Mouse (Mus musculus) heart, embryonic 16.5 days (tissue): ENCODE results near the gene Gm12248. TPM values are rescaled to one million over a fixed set of nuclear protein-coding genes. Genes with fewer than 3 reads are reported as not detected.

Experiments
- ATAC-seq: fragments of 200-750 bp; cut with Nextera tagmentation; replicated peaks from 2 replicates; pipeline ENCODE4 v1.8.0; 2017; ENCODE audit warnings: moderate number of reproducible peaks; ENCODE audit not compliant: insufficient read depth, low FRiP score; ENCODE audit errors: extremely low read depth
- H3K27ac ChIP-seq: fragments of 300-500 bp; sonication (generic); 2 replicates; pipeline ENCODE4 v1.5.1; 2014; ENCODE audit warnings: mild to moderate bottlenecking, low read length, control low read depth, moderate library complexity
- H3K27me3 ChIP-seq: fragments of 300-500 bp; sonication (generic); 2 replicates; pipeline ENCODE4 v1.6.1; 2014; ENCODE audit warnings: low read length, mixed read lengths; ENCODE audit not compliant: control insufficient read depth, insufficient read depth
- H3K36me3 ChIP-seq: fragments of 300-500 bp; sonication (generic); 2 replicates; pipeline ENCODE4 v1.6.1; 2014; ENCODE audit not compliant: control insufficient read depth, insufficient read depth
- H3K4me1 ChIP-seq: fragments of 300-500 bp; sonication (generic); 2 replicates; pipeline ENCODE4 v1.6.1; 2014; ENCODE audit warnings: low read length, mixed read lengths; ENCODE audit not compliant: control insufficient read depth, insufficient read depth
- H3K4me2 ChIP-seq: fragments of 300-500 bp; sonication (generic); 2 replicates; pipeline ENCODE4 v1.6.1; 2014; ENCODE audit warnings: low read depth, mild to moderate bottlenecking, control low read depth, low read length
- H3K4me3 ChIP-seq: fragments of 300-500 bp; sonication (generic); 2 replicates; pipeline ENCODE4 v1.5.1; 2014; ENCODE audit warnings: mild to moderate bottlenecking, control low read depth, low read length
- H3K9ac ChIP-seq: fragments of 300-500 bp; sonication (generic); 2 replicates; pipeline ENCODE4 v1.6.1; 2014; ENCODE audit warnings: low read length, control low read depth
- H3K9me3 ChIP-seq: fragments of 300-500 bp; sonication (generic); replicated peaks from 2 replicates; pipeline ENCODE4 v1.6.1; 2016; ENCODE audit warnings: low read length; ENCODE audit not compliant: control insufficient read depth
- WGBS: fragments of 180-500 bp; shearing (Covaris S2); extraction: QIAGEN DNeasy Blood & Tissue Kit; methylation state at CpG from one replicate; pipeline ENCODE4 v1.1.7; 2014; 5-methylcytosine and 5-hydroxymethylcytosine counted together
- polyA plus RNA-seq: library from polyadenylated mRNA; unstranded; fragments of >200 nt; fragmentation: Nextera tagmentation; extraction: Ambion mirVana; gene quantifications from 2 replicates; pipeline ENCODE4 v1.2.1, GENCODE M21; 2015

Gm12248 gene
- polyA plus RNA-seq, 1 experiment from 2014 or later = not detected

DNA sequence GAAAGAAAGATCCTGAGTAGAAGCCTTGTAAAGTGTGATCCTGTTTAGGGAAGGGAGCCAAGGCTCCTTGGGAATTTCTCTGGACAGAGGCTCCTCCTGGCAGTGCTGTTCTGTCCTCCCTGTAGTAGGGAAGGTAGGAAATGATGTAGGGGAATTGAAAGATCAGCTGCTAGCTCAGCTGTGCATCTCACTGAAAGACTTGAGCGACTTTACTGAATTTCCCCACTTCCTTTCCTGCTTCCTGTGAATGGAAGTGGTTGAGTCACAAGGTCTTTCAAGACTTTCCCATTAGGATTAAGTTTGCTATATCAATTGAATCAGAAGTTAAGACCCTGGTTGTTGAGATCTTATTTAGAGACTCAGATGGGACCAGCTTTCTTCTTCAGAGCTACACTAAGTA, 71.8 kb downstream of the Gm12248 start:
- Histone ChIP-seq H3K4me1 (peaks cover 75% of the 10 kb centered on the region), H3K27ac (peak overlapping the region; percentile 25), H3K4me3 (no peak overlapping the region), H3K9me3 (no peaks in the 10 kb centered on the region), H3K4me2 (peak overlapping the region; percentile 20), H3K27me3 (no peaks in the 10 kb centered on the region), H3K36me3 (no peaks in the 10 kb centered on the region), H3K9ac (0 out of 2 replicates have a peak overlapping the region, but pooled peaks have one; percentile 25)
- 23% methylated on average over 1 of the region's 1 CpGs for WGBS
- ATAC-seq = 0 out of 2 replicates have a peak, but pooled peaks have one; percentile 14

DNA sequence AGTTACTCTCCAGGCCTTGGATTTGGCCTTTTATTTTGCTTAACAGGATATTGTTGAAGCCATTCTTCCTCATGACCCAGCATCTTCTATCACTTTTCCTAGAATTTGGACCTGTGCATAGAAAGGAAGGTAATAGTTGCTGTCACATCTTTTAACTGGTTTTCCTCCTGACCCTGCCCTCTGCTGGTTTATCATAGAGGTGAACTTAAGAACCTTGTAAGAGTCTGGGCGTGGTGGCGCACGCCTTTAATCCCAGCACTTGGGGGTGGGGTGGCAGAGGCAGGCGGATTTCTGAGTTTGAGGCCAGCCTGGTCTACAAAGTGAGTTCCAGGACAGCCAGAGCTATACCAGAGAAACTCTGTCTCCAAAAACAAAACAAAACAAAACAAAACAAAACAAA, 74.2 kb downstream of the Gm12248 start:
- 78% methylated on average over 4 of the region's 4 CpGs for WGBS

DNA sequence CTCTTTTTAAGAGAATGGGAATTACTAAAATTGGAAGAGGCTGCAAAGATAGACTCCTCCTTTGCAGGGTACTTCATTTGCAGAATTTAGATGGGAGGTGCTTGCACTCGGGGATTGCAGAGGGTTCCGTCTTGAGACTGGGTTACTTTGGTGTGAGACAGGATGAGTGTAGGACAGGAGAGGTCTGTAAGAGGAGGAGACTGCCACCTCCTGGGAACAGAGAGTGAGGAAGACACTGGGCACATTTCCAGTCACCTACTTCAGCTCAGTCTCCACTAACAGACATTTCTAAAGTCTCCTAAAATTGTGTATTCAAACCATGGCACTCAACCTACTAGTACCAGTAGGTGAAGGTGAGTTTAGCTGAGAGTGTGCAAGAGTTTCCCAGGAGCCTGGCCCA, 74.6 kb downstream of the Gm12248 start:
- Histone ChIP-seq H3K9me3 (no peaks in the 10 kb centered on the region), H3K4me2 (no peak overlapping the region), H3K36me3 (no peaks in the 10 kb centered on the region), H3K9ac (no peak overlapping the region), H3K4me3 (no peak overlapping the region), H3K27me3 (no peaks in the 10 kb centered on the region), H3K4me1 (peaks cover 60% of the 10 kb centered on the region), H3K27ac (no peak overlapping the region)
- WGBS = 31% methylated on average over 2 of the region's 2 CpGs
- no peak for ATAC-seq

More for the DNA sequence above, 74.2 kb downstream of the Gm12248 start:
- ATAC-seq = no peak
- Histone ChIP-seq H3K9me3 (no peaks in the 10 kb centered on the region), H3K36me3 (no peaks in the 10 kb centered on the region), H3K4me2 (no peak overlapping the region), H3K9ac (no peak overlapping the region), H3K4me1 (peaks cover 60% of the 10 kb centered on the region), H3K4me3 (no peak overlapping the region), H3K27ac (no peak overlapping the region), H3K27me3 (no peaks in the 10 kb centered on the region)

DNA sequence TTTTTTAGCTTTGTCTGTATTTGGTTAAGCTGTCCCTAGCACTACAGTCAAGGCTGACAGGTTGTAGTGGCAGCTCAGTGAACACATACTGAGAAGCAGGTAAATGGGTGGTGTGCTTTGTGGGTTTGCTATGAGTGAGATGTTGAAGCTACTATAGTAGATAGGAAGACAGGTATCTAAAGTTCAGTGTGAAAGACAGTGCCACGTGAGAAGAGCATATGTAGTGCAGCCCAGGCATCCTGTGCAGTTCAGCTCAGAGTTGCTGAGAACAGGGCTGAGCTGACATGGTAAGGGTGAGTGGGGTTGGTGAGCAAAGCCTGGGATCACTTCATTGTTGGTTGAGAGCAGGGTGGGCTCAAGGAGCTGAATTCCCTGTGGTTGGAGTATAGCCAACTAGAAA, 75.5 kb downstream of the Gm12248 start:
- WGBS = 47% methylated on average over 1 of the region's 1 CpGs
- ATAC-seq = 0 out of 2 replicates have a peak, but pooled peaks have one; percentile 24
- peaks cover 60% of the 10 kb centered on the region for H3K4me1 ChIP-seq
- no peaks in the 10 kb centered on the region for H3K9me3 ChIP-seq
- peak overlapping the region; percentile 68 for H3K27ac ChIP-seq
- no peak overlapping the region for H3K4me2 ChIP-seq
- H3K27me3 ChIP-seq = no peaks in the 10 kb centered on the region
- H3K9ac ChIP-seq = peak overlapping the region; percentile 36
- no peaks in the 10 kb centered on the region for H3K36me3 ChIP-seq
- H3K4me3 ChIP-seq = no peak overlapping the region

DNA sequence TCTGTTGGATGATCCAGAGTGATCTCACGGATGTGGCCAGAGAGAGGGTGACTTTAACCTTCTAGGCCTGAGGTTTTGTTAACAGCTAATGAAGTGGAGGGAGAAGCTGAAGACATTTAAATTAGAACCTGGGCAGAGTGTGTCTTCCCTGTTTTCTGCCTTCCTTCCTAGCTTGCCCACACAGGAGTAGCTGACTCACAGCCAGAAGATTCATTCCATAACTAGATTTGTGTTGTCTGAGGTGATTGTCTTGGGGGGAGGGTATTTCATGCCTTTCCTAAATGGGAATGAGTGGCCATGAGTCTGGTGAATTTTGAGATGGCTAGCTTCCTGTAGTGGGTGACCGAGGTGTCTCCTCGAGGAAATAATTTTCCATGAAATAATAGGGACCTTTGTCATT, 76.6 kb downstream of the Gm12248 start:
- no peak for ATAC-seq
- H3K27ac ChIP-seq = peak overlapping the region; percentile 68; the same call in 1 of the 2 replicates

DNA sequence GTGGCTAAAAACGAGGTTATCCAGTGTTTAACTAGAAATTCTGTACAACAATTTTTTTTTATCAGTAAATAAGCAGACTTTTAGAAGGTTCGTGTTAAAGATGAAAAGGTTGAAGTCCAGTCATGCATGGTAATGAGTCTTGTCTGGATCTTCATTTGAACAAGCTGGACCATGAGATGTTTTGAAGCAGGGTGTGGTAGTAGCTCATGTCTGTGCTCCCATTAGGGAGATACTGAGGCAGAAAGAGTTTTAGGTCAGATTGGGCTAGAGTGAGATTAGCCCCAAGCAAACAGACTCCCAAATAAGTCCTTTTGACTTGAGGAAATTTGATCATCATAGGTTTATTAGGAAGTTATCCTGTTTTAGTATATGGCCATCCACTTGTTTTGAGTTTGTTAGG, 77.6 kb downstream of the Gm12248 start:
- H3K4me2 ChIP-seq = no peak overlapping the region
- H3K27me3 ChIP-seq = no peaks in the 10 kb centered on the region
- no peak overlapping the region for H3K9ac ChIP-seq
- no peak overlapping the region for H3K4me3 ChIP-seq
- H3K36me3 ChIP-seq = no peaks in the 10 kb centered on the region
- no peak overlapping the region for H3K27ac ChIP-seq
- 71% methylated on average over 2 of the region's 2 CpGs for WGBS
- peaks cover 57% of the 10 kb centered on the region for H3K4me1 ChIP-seq
- H3K9me3 ChIP-seq = no peaks in the 10 kb centered on the region
- ATAC-seq = no peak

More for the DNA sequence above, 76.6 kb downstream of the Gm12248 start:
- H3K9me3 ChIP-seq = no peaks in the 10 kb centered on the region
- no peaks in the 10 kb centered on the region for H3K27me3 ChIP-seq
- H3K4me2 ChIP-seq = no peak overlapping the region
- H3K4me3 ChIP-seq = no peak overlapping the region
- 42% methylated on average over 3 of the region's 3 CpGs for WGBS
- H3K9ac ChIP-seq = no peak overlapping the region
- peaks cover 59% of the 10 kb centered on the region for H3K4me1 ChIP-seq
- no peaks in the 10 kb centered on the region for H3K36me3 ChIP-seq

DNA sequence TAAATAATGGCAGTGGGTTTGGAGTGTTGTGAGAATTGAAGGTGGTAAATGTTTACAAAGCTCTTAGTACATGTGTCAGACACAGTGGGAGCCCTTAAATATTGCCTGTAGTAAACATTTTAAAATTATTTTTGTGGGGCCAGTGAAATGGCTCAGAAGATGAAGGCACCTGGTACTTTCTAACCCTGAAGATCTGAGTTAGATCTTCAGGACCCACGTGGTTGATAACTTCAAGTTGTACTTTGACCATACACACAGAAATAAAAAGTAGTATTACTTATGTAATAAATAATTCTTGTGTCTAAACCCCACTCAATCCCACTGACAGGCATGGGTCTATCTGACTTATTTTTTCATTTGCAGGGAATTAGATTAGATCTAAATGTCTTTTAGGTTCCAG, 78.3 kb downstream of the Gm12248 start:
- Histone ChIP-seq H3K36me3 (no peaks in the 10 kb centered on the region), H3K27me3 (no peaks in the 10 kb centered on the region), H3K27ac (no peak overlapping the region), H3K9me3 (no peaks in the 10 kb centered on the region), H3K4me2 (no peak overlapping the region), H3K9ac (no peak overlapping the region), H3K4me1 (peaks cover 53% of the 10 kb centered on the region), H3K4me3 (no peak overlapping the region)
- WGBS = 64% methylated on average over 1 of the region's 1 CpGs
- no peak for ATAC-seq

Other genes starting within 250 kb of the Gm12248 start
- 12.1 and 12.9 TPM in 2 replicates for gene Larp1, start 84.1 kb downstream of the Gm12248 start, polyA plus RNA-seq
- gene Cnot8, start 11.0 kb upstream of the Gm12248 start, polyA plus RNA-seq = 79.9 and 91.3 TPM in 2 replicates
- gene Gemin5, start 75.4 kb upstream of the Gm12248 start, polyA plus RNA-seq = 11.5 and 12.4 TPM in 2 replicates
- gene Mrpl22, start 78.5 kb upstream of the Gm12248 start, polyA plus RNA-seq = 112 TPM in 2 replicates
- gene Igtp, start 106.4 kb upstream of the Gm12248 start, polyA plus RNA-seq = 8.2 and 12.3 TPM in 2 replicates
- gene Irgm2, start 106.5 kb upstream of the Gm12248 start, polyA plus RNA-seq = 4.2 and 6.4 TPM in 2 replicates
- 0.08 TPM in 1 of 2 replicates, not detected in the other for gene 4930438A08Rik, start 181.7 kb upstream of the Gm12248 start, polyA plus RNA-seq
- 15.0 and 16.6 TPM in 2 replicates for gene Zfp692, start 213.9 kb upstream of the Gm12248 start, polyA plus RNA-seq
- 38.8 and 40.5 TPM in 2 replicates for gene Zfp672, start 237.2 kb upstream of the Gm12248 start, polyA plus RNA-seq
- gene Sh3bp5l, start 237.6 kb upstream of the Gm12248 start, polyA plus RNA-seq = 32.0 and 32.5 TPM in 2 replicates